Mouse (Mus musculus): Measurements from ENCODE around the gene Wdr38.

DNA sequence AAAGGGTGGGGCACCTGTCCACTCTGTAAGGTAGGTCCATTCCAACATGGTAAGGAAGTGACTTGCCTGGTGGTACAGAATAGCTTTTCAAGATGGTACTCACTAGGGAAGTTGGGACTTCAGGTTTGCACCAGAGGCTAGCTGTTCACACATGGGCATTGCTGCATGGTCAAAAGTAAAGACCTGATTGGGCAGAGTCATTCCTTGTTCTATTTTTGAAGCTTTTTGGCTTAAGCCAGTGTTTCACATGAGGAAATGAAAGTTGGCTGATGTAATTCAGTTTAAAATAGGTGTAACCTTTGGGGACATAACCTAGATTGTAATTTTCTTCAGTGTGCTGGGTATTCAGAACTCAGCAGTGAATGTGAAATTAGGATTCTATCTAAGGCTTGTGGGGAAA is 14.0 kb downstream of the Wdr38 start:
- no peak for TF ChIP-seq CTCF (conservative IDR thresholded peaks at IDR 0.05; ENCODE audit: insufficient read depth, insufficient read length, low read depth, low read length)
- TF ChIP-seq POLR2A (IDR thresholded peaks at IDR 0.05; ENCODE audit: low read depth, low read length): no peak

All from kidney, adult 2 months (tissue).